Mouse (Mus musculus): ENCODE data around the gene Upk1a. TPM values are rescaled to one million over a fixed set of nuclear protein-coding genes. Genes with fewer than 3 reads are reported as not detected.

The Upk1a gene
- polyA plus RNA-seq, 1 experiment: 0.53 TPM

DNA sequence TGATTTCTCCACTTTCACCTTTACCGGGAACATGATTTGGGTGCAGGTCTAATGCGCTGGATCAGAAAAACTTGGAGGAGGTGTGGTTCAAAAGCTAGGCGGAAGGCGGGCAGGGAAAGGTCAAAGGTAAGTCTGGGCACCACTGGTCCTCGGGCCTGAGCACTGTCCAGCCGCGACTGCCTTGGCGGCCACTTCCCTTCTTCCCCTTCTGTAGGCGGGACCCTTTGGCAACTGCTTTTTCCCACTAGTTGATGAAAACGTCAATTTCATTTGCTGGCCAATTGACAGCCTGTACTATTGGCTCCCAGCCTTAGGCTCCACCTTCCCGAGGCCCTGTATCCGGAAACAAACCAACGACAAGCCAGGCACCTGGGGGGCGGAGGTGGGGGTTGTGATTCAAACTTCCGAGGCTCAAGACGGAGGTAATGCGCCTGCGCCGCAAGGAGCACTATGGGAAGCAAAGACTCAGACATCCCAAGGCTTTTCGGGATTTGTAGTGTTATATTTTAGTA lies 53.1 kb downstream of the Upk1a start, which contains the start of gene Lin37:
Gene Lin37 (minus strand): TSS at position 396 of the 512 bp plus-strand sequence.
- peaks cover 7% of the 10 kb centered on the region for H3K36me3 ChIP-seq (ENCODE audit: control insufficient read depth, insufficient read depth)
- H3K4me3 ChIP-seq (ENCODE audit: insufficient read depth, poor library complexity, severe bottlenecking): peak within 1 kb of the TSS; percentile 53
- H3ac ChIP-seq (ENCODE audit: control insufficient read depth, insufficient read length, low read depth): peak within 1 kb of the TSS; percentile 87
- peaks cover 7% of the 10 kb centered on the region for H3K79me3 ChIP-seq (ENCODE audit: low read depth)
- peaks cover 45% of the 10 kb centered on the region for H3K79me2 ChIP-seq (ENCODE audit: control insufficient read depth, insufficient read depth)
- H3K27me3 ChIP-seq (ENCODE audit: control insufficient read depth, insufficient read depth, insufficient read length): no peaks in the 10 kb centered on the region
- no peak for TF ChIP-seq USF1 (IDR thresholded peaks at IDR 0.05; ENCODE audit: low read depth)

DNA sequence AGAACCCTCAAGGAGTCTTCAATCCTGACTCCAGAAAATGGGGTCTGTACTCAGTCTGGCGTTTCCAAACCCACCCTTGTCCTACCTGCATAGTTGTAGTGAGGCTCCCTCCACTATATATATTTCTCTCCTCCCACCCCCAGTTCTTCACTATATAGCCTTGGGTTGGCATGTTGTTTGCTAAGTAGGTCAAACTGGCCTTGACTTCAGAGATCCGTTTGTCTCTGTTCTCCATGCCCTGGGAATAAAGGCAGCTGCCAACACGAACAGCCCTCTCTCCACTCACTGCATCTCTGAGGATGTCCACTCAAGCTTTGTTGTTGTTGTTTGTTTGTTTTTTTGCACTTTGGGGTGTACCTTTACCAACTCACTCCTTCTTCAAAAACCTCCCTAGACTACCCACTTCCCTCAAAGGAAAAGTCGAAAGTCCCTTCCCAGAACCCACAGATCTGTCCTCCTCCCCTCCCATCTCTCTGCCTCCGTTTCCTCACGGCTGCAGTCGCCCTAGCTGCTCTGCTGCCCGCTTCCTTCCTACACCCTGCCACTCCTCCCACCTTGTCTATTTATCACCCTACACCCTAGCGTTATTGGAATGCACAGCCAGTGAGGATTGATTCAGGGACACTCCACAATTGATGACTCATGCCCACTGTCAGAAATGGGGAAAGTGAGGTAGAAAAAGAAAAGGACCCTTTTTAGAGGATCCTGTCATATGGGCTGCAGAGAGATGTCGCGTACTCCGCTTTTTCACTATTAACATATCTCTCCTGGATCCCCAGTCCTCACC lies 53.8 kb downstream of the Upk1a start:
- H3K27me3 ChIP-seq (ENCODE audit: control insufficient read depth, insufficient read depth, insufficient read length): no peaks in the 10 kb centered on the region
- H3ac ChIP-seq (ENCODE audit: control insufficient read depth, insufficient read length, low read depth): peak overlapping the region; percentile 87
- H3K4me3 ChIP-seq (ENCODE audit: insufficient read depth, poor library complexity, severe bottlenecking): peak overlapping the region; percentile 53
- peaks cover 44% of the 10 kb centered on the region for H3K79me2 ChIP-seq (ENCODE audit: control insufficient read depth, insufficient read depth)
- H3K36me3 ChIP-seq (ENCODE audit: control insufficient read depth, insufficient read depth): peaks cover 7% of the 10 kb centered on the region
- peaks cover 7% of the 10 kb centered on the region for H3K79me3 ChIP-seq (ENCODE audit: low read depth)
- no peak for TF ChIP-seq CEBPB (IDR thresholded peaks at IDR 0.05; ENCODE audit: low read depth)
- TF ChIP-seq CTCF (IDR thresholded peaks at IDR 0.05; ENCODE audit: control insufficient read depth, insufficient read depth, insufficient read length): no peak
- no peak for TF ChIP-seq FOSL1 (IDR thresholded peaks at IDR 0.05; ENCODE audit: insufficient read depth, low read length, poor library complexity, severe bottlenecking)
- no peak for TF ChIP-seq MYOG (IDR thresholded peaks at IDR 0.05; ENCODE audit: control insufficient read depth, extremely low read depth, insufficient read length)
- no peak for TF ChIP-seq MYOD1 (IDR thresholded peaks at IDR 0.05; ENCODE audit: control insufficient read depth, insufficient read length, low read depth)
- no peak for TF ChIP-seq MAX (IDR thresholded peaks at IDR 0.05)
- TF ChIP-seq USF1 (IDR thresholded peaks at IDR 0.05; ENCODE audit: low read depth): no peak

DNA sequence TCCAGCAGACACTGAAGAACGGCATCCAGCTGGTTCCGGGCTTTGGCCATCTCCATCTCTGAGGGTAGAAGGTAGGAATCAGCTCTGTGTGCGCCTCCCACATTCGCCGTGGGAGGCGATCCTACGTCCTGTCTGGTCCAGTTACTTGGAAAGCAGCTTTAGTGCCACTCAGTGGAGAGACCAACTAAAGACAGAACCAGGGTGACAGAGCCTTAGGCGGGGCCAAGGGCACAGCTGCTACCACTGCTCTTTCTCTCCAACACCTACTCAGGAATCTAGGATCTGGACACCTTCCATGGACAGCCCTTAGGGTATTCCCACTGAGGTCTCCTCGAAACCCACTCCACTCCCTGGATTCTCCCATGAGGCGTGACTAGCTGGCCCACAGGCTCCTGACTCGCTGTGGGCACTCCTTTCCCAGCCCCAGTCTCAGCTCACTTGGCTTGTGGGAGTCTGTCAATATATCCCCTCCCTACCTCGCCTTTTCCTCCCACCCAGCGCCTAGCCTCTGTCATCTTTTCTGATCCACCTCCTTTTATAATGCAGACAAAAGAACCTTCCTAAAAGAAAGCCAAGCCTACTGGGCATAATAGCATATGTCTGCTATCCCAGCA lies 54.6 kb downstream of the Upk1a start:
- H3ac ChIP-seq (ENCODE audit: control insufficient read depth, insufficient read length, low read depth): no peak overlapping the region
- H3K4me3 ChIP-seq (ENCODE audit: insufficient read depth, poor library complexity, severe bottlenecking): peak overlapping the region; percentile 53
- H3K36me3 ChIP-seq (ENCODE audit: control insufficient read depth, insufficient read depth): peaks cover 7% of the 10 kb centered on the region
- TF ChIP-seq MAX (IDR thresholded peaks at IDR 0.05): no peak
- TF ChIP-seq FOSL1 (IDR thresholded peaks at IDR 0.05; ENCODE audit: insufficient read depth, low read length, poor library complexity, severe bottlenecking): no peak
- TF ChIP-seq CTCF (IDR thresholded peaks at IDR 0.05; ENCODE audit: control insufficient read depth, insufficient read depth, insufficient read length): no peak
- H3K79me3 ChIP-seq (ENCODE audit: low read depth): peaks cover 7% of the 10 kb centered on the region
- no peaks in the 10 kb centered on the region for H3K27me3 ChIP-seq (ENCODE audit: control insufficient read depth, insufficient read depth, insufficient read length)
- H3K79me2 ChIP-seq (ENCODE audit: control insufficient read depth, insufficient read depth): peaks cover 45% of the 10 kb centered on the region

DNA sequence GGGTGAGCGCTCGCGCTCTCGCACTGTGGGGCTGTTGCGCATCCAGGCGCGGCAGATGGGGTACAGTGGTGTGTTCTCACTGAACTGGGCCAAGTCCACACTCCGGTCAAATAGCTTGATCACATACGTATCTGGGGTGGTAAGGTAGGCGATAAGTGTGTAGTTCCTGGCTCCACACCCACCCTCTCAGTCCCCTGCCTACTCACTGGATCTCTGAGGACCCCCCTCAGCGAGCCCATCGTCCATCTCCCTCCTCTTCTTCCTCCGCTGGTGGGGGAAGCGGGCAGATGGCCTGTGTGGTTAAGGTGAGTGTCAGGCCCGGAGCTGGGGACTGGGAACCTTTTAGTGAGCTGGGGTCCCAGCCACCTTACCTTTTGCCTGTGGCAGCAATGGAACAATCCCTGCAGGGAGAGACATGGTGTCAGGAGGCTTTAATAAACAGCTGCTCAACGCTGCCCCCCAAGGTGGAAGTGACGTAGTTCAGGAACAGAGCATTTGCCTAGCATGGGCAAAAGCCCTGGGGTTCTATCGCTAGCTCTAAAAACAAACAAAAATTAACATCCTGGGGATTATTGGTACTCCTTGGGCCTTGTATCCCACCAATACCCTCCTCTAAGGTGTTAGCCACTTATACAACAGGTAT lies 55.6 kb downstream of the Upk1a start:
- Histone ChIP-seq H3ac (ENCODE audit: control insufficient read depth, insufficient read length, low read depth) (no peak overlapping the region), H3K36me3 (ENCODE audit: control insufficient read depth, insufficient read depth) (peaks cover 7% of the 10 kb centered on the region), H3K79me2 (ENCODE audit: control insufficient read depth, insufficient read depth) (peaks cover 35% of the 10 kb centered on the region), H3K27me3 (ENCODE audit: control insufficient read depth, insufficient read depth, insufficient read length) (no peaks in the 10 kb centered on the region), H3K4me3 (ENCODE audit: insufficient read depth, poor library complexity, severe bottlenecking) (no peak overlapping the region), H3K79me3 (ENCODE audit: low read depth) (peaks cover 5% of the 10 kb centered on the region)
- TF ChIP-seq MAX (IDR thresholded peaks at IDR 0.05) (no peak), MYOD1 (IDR thresholded peaks at IDR 0.05; ENCODE audit: control insufficient read depth, insufficient read length, low read depth) (no peak), CTCF (IDR thresholded peaks at IDR 0.05; ENCODE audit: control insufficient read depth, insufficient read depth, insufficient read length) (no peak)

DNA sequence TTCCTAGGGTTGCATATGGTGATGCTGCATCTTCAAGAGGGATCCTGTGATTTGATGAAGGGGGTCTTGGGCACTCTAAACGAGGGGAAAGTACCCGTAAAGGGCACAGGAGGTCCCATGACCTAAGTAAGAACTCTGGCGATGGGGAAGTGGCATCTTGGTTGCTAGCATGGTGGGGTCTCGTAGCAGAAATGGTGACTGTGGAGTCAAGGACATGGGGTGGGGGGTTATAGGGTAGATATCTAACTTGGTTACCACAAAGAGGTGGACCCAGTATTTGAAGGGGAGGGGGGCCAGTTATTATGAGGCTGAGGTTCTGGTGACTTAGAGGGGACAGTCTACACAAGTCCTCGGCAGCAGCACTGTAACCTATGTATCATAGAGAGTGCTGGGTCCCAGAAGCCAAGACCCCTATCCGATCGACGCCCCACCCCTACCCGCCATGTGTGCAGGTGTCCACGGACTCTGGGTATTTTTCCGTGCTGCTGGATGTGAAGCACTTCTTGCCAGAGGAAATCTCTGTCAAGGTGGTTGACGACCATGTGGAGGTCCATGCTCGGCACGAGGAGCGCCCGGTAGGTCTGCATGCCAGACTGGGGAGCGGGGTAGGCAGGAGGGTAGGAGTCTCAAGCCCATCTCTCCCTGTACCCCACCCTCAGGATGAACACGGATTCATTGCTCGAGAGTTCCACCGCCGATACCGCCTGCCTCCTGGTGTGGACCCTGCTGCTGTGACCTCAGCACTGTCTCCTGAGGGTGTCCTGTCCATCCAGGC lies 58.6 kb downstream of the Upk1a start:
- no peak overlapping the region for H3K4me3 ChIP-seq (ENCODE audit: insufficient read depth, poor library complexity, severe bottlenecking)
- TF ChIP-seq USF1 (IDR thresholded peaks at IDR 0.05; ENCODE audit: low read depth): no peak
- no peak for TF ChIP-seq MYOG (IDR thresholded peaks at IDR 0.05; ENCODE audit: control insufficient read depth, extremely low read depth, insufficient read length)
- TF ChIP-seq CTCF (IDR thresholded peaks at IDR 0.05; ENCODE audit: control insufficient read depth, insufficient read depth, insufficient read length): no peak
- no peak for TF ChIP-seq MYOD1 (IDR thresholded peaks at IDR 0.05; ENCODE audit: control insufficient read depth, insufficient read length, low read depth)
- no peak for TF ChIP-seq FOSL1 (IDR thresholded peaks at IDR 0.05; ENCODE audit: insufficient read depth, low read length, poor library complexity, severe bottlenecking)
- no peak for TF ChIP-seq MAX (IDR thresholded peaks at IDR 0.05)
- no peak for TF ChIP-seq CEBPB (IDR thresholded peaks at IDR 0.05; ENCODE audit: low read depth)
- no peaks in the 10 kb centered on the region for H3K27me3 ChIP-seq (ENCODE audit: control insufficient read depth, insufficient read depth, insufficient read length)
- H3ac ChIP-seq (ENCODE audit: control insufficient read depth, insufficient read length, low read depth): peak overlapping the region; percentile 7
- peaks cover 5% of the 10 kb centered on the region for H3K79me3 ChIP-seq (ENCODE audit: low read depth)
- peaks cover 23% of the 10 kb centered on the region for H3K79me2 ChIP-seq (ENCODE audit: control insufficient read depth, insufficient read depth)
- H3K36me3 ChIP-seq (ENCODE audit: control insufficient read depth, insufficient read depth): peaks cover 7% of the 10 kb centered on the region

Small RNA genes within 50 kb of the gene (microRNA-seq; reads per million reads assigned to microRNA genes)
- 0.20 reads per million for gene Mir3569 (ENCODE audit: borderline microRNAs expressed)

Other genes with a start within 250 kb of the Upk1a start
- gene Tyrobp, start 199.1 kb downstream of the Upk1a start, polyA plus RNA-seq (2012; fragmentation: generic; extraction: Trizol): not detected
- gene Hcst, start 193.0 kb downstream of the Upk1a start, polyA plus RNA-seq (2012; fragmentation: generic; extraction: Trizol): not detected
- 0.04 TPM for gene Nfkbid, start 191.1 kb downstream of the Upk1a start, polyA plus RNA-seq (2012; fragmentation: generic; extraction: Trizol)
- 0.29 TPM for gene Aplp1, start 167.3 kb downstream of the Upk1a start, polyA plus RNA-seq (2012; fragmentation: generic; extraction: Trizol)
- gene Kirrel2, start 155.2 kb downstream of the Upk1a start, polyA plus RNA-seq (2012; fragmentation: generic; extraction: Trizol): not detected
- 0.60 TPM for gene Nphs1, start 154.5 kb downstream of the Upk1a start, polyA plus RNA-seq (2012; fragmentation: generic; extraction: Trizol)
- gene Prodh2, start 119.2 kb downstream of the Upk1a start, polyA plus RNA-seq (2012; fragmentation: generic; extraction: Trizol): 0.02 TPM
- 2.4 TPM for gene Arhgap33, start 77.8 kb downstream of the Upk1a start, polyA plus RNA-seq (2012; fragmentation: generic; extraction: Trizol)
- gene Hspb6, start 60.7 kb downstream of the Upk1a start, polyA plus RNA-seq (2012; fragmentation: generic; extraction: Trizol): 66.8 TPM
- 8.7 TPM for gene Proser3, start 60.5 kb downstream of the Upk1a start, polyA plus RNA-seq (2012; fragmentation: generic; extraction: Trizol)
- gene Lin37, start 53.0 kb downstream of the Upk1a start, polyA plus RNA-seq (2012; fragmentation: generic; extraction: Trizol): 38.4 TPM
- gene U2af1l4, start 49.5 kb downstream of the Upk1a start, polyA plus RNA-seq (2012; fragmentation: generic; extraction: Trizol): 63.6 TPM
- gene Gm49396, start 49.5 kb downstream of the Upk1a start, polyA plus RNA-seq (2012; fragmentation: generic; extraction: Trizol): 0.73 TPM
- gene Psenen, start 49.2 kb downstream of the Upk1a start, polyA plus RNA-seq (2012; fragmentation: generic; extraction: Trizol): 173 TPM
- 0.56 TPM for gene Igflr1, start 47.4 kb downstream of the Upk1a start, polyA plus RNA-seq (2012; fragmentation: generic; extraction: Trizol)
- gene Kmt2b, start 24.1 kb downstream of the Upk1a start, polyA plus RNA-seq (2012; fragmentation: generic; extraction: Trizol): 14.4 TPM
- 0.05 TPM for gene Zbtb32, start 13.9 kb downstream of the Upk1a start, polyA plus RNA-seq (2012; fragmentation: generic; extraction: Trizol)
- 795 TPM for gene Cox6b1, start 13.3 kb upstream of the Upk1a start, polyA plus RNA-seq (2012; fragmentation: generic; extraction: Trizol)
- not detected for gene Etv2, start 23.0 kb upstream of the Upk1a start, polyA plus RNA-seq (2012; fragmentation: generic; extraction: Trizol)
- 110 TPM for gene Rbm42, start 37.5 kb upstream of the Upk1a start, polyA plus RNA-seq (2012; fragmentation: generic; extraction: Trizol)
- gene Haus5, start 52.1 kb upstream of the Upk1a start, polyA plus RNA-seq (2012; fragmentation: generic; extraction: Trizol): 25.9 TPM
- not detected for gene Pmis2, start 58.8 kb upstream of the Upk1a start, polyA plus RNA-seq (2012; fragmentation: generic; extraction: Trizol)
- gene 2200002J24Rik, start 86.1 kb upstream of the Upk1a start, polyA plus RNA-seq (2012; fragmentation: generic; extraction: Trizol): not detected
- gene Atp4a, start 99.4 kb upstream of the Upk1a start, polyA plus RNA-seq (2012; fragmentation: generic; extraction: Trizol): not detected
- gene Tmem147, start 116.7 kb upstream of the Upk1a start, polyA plus RNA-seq (2012; fragmentation: generic; extraction: Trizol): 168 TPM
- gene Gapdhs, start 130.8 kb upstream of the Upk1a start, polyA plus RNA-seq (2012; fragmentation: generic; extraction: Trizol): not detected
- gene Sbsn, start 138.6 kb upstream of the Upk1a start, polyA plus RNA-seq (2012; fragmentation: generic; extraction: Trizol): 3.6 TPM
- gene Dmkn, start 150.9 kb upstream of the Upk1a start, polyA plus RNA-seq (2012; fragmentation: generic; extraction: Trizol): not detected
- not detected for gene Krtdap, start 175.0 kb upstream of the Upk1a start, polyA plus RNA-seq (2012; fragmentation: generic; extraction: Trizol)
- gene Ffar2, start 210.9 kb upstream of the Upk1a start, polyA plus RNA-seq (2012; fragmentation: generic; extraction: Trizol): not detected
- gene Ffar3, start 243.3 kb upstream of the Upk1a start, polyA plus RNA-seq (2012; fragmentation: generic; extraction: Trizol): not detected
- gene Ffar1, start 248.7 kb upstream of the Upk1a start, polyA plus RNA-seq (2012; fragmentation: generic; extraction: Trizol): not detected